Mouse (Mus musculus) frontal cortex, adult (tissue): ENCODE results near the gene Foxb2.

ENCODE experiments used
- ATAC-seq: cut with Nextera tagmentation; 2 replicates; pipeline ENCODE4 v1.9.2; 2017; ENCODE audit warnings: mild to moderate bottlenecking, moderate library complexity, mixed read lengths; ENCODE audit not compliant: low TSS enrichment

The Foxb2 gene

DNA sequence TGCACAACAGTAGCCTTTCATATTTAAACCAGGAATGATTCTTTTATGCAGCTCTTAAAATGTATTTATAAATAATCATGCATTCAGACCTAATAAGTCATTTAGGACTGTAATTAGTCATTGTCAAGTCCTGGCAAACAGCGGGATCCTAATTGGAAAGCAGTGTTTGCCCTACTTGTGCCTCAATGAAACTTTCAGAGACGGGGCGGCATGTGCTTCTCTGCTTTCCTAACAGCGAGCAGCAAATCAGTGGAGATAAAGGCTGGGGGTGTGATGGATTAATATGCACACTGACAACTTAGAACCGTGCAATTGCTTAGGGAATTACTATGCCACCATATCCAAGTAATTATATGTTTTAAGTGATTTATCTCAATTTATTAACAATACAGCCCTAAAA is 48.4 kb downstream of the Foxb2 start:
- no peak for ATAC-seq
